Mouse (Mus musculus) small intestine, adult 2 months (tissue): Measurements from ENCODE around the gene Srp68.

Experiments used
- CTCF ChIP-seq: fragments of 200-500 bp; IDR thresholded peaks from 2 replicates; pipeline ENCODE4 v1.5.1; 2012; ENCODE audit warnings: low read depth, mild to moderate bottlenecking, control low read depth, inconsistent platforms, low read length, moderate library complexity, mixed read lengths; ENCODE audit not compliant: insufficient replicate concordance, insufficient read length; ENCODE audit errors: extremely low read depth
- POLR2A ChIP-seq: fragments of 200-500 bp; IDR thresholded peaks from 2 replicates; pipeline ENCODE4 v1.6.1; 2012; ENCODE audit warnings: low read depth, mild to moderate bottlenecking, control low read depth, inconsistent platforms, low read length, moderate library complexity

GRCm38 (mm10) chr11:116221931-116222739, 51.9 kb downstream of the Srp68 start:
- TF ChIP-seq POLR2A (no peak), CTCF (no peak)
